Mouse (Mus musculus) embryonic facial prominence, embryonic 10.5 days (tissue): ENCODE measurements around the gene Myadml2. TPM values are rescaled to one million over a fixed set of nuclear protein-coding genes. Genes with fewer than 3 reads are reported as not detected.
"Not testable (repeated sequence)": the region's sequence is repeated elsewhere in the genome, so short reads cannot be mapped to it uniquely, and the experiment has no call there.

Source experiments
- DNase-seq: peaks from one replicate; pipeline ENCODE4 v3.0.0-alpha.2; 2017; ENCODE audit warnings: low spot score
- H3K27ac ChIP-seq: fragments of 300-500 bp; sonication (generic); replicated peaks from 2 replicates; pipeline ENCODE4 v1.5.1; 2016; ENCODE audit warnings: mild to moderate bottlenecking
- H3K27me3 ChIP-seq: fragments of 300-500 bp; sonication (generic); replicated peaks from 2 replicates; pipeline ENCODE4 v1.6.1; 2016; ENCODE audit warnings: low read depth, mild to moderate bottlenecking; ENCODE audit not compliant: poor library complexity, severe bottlenecking
- H3K36me3 ChIP-seq: fragments of 300-500 bp; sonication (generic); replicated peaks from 2 replicates; pipeline ENCODE4 v1.6.1; 2016; ENCODE audit warnings: mild to moderate bottlenecking, moderate library complexity
- H3K4me1 ChIP-seq: fragments of 300-500 bp; sonication (generic); 2 replicates; pipeline ENCODE4 v1.6.1; 2016
- H3K4me3 ChIP-seq: fragments of 300-500 bp; sonication (generic); 2 replicates; pipeline ENCODE4 v1.5.1; 2016; ENCODE audit warnings: mild to moderate bottlenecking, moderate library complexity
- H3K9me3 ChIP-seq: fragments of 300-500 bp; sonication (generic); 2 replicates; pipeline ENCODE4 v1.6.1; 2016; ENCODE audit warnings: mild to moderate bottlenecking
- WGBS: fragments of 180-500 bp; shearing (Covaris S2); methylation state at CpG from one replicate; pipeline ENCODE4 v1.1.7; 2016; 5-methylcytosine and 5-hydroxymethylcytosine counted together
- polyA plus RNA-seq: library from polyadenylated mRNA; unstranded; fragments of >200 nt; fragmentation: Nextera tagmentation; extraction: Ambion mirVana; gene quantifications from 2 replicates; pipeline ENCODE4 v1.2.1, GENCODE M21; 2016

Myadml2 gene
- polyA plus RNA-seq, 1 experiment from 2014 or later: not detected

GRCm38 (mm10) chr11:120679909-120680308, 32.0 kb upstream of the Myadml2 start:
- no peaks in the 10 kb centered on the region for H3K9me3 ChIP-seq
- WGBS: 87% methylated on average over 3 of the region's 3 CpGs
- peaks cover 94% of the 10 kb centered on the region for H3K36me3 ChIP-seq
- DNase-seq: no peak
- H3K27me3 ChIP-seq: no peaks in the 10 kb centered on the region
- no peak overlapping the region for H3K4me3 ChIP-seq
- no peak overlapping the region for H3K27ac ChIP-seq
- H3K4me1 ChIP-seq: peaks cover 5% of the 10 kb centered on the region; the same call in 1 of the 2 replicates

GRCm38 (mm10) chr11:120676951-120677350, 29.0 kb upstream of the Myadml2 start:
- peaks cover 73% of the 10 kb centered on the region for H3K36me3 ChIP-seq
- H3K4me1 ChIP-seq: peaks cover 26% of the 10 kb centered on the region
- no peak overlapping the region for H3K27ac ChIP-seq
- no peak for DNase-seq
- WGBS: 94% methylated on average over 4 of the region's 4 CpGs
- no peaks in the 10 kb centered on the region for H3K9me3 ChIP-seq
- H3K27me3 ChIP-seq: no peaks in the 10 kb centered on the region
- H3K4me3 ChIP-seq: no peak overlapping the region

- Histone ChIP-seq H3K4me1 (peaks cover 26% of the 10 kb centered on the region), H3K36me3 (peaks cover 65% of the 10 kb centered on the region)
- H3K9me3 ChIP-seq, DNase-seq, H3K27me3 ChIP-seq, H3K27ac ChIP-seq, H3K4me3 ChIP-seq: not testable (repeated sequence)
- WGBS: 76% methylated on average over 5 of the region's 5 CpGs
Observed at GRCm38 (mm10) chr11:120675875-120676274, 27.9 kb upstream of the Myadml2 start.

- peaks cover 43% of the 10 kb centered on the region for H3K36me3 ChIP-seq
- H3K9me3 ChIP-seq: no peaks in the 10 kb centered on the region
- no peak for DNase-seq
- peak overlapping the region; percentile 85 for H3K4me3 ChIP-seq
- no peaks in the 10 kb centered on the region for H3K27me3 ChIP-seq
- WGBS: 44% methylated on average over 12 of the region's 12 CpGs
- H3K27ac ChIP-seq: peak overlapping the region; percentile 98
- peaks cover 26% of the 10 kb centered on the region for H3K4me1 ChIP-seq
Observed at GRCm38 (mm10) chr11:120673594-120674122, 25.7 kb upstream of the Myadml2 start.

GRCm38 (mm10) chr11:120672687-120673593, 25.0 kb upstream of the Myadml2 start, which contains the start of gene Aspscr1:
TSS of gene Aspscr1 (plus strand) at chr11:120672973.
- H3K27me3 ChIP-seq: no peaks in the 10 kb centered on the region
- peak; percentile 96 for DNase-seq
- peak within 1 kb of the TSS; percentile 98 for H3K27ac ChIP-seq
- H3K4me3 ChIP-seq: peak within 1 kb of the TSS; percentile 85
- WGBS: 1% methylated on average over 83 of the region's 83 CpGs
- H3K36me3 ChIP-seq: peaks cover 36% of the 10 kb centered on the region
- peaks cover 26% of the 10 kb centered on the region for H3K4me1 ChIP-seq
- no peaks in the 10 kb centered on the region for H3K9me3 ChIP-seq

- Histone ChIP-seq H3K4me1 (peaks cover 17% of the 10 kb centered on the region), H3K27me3 (peaks cover 47% of the 10 kb centered on the region), H3K4me3 (no peak overlapping the region), H3K27ac (no peak overlapping the region), H3K36me3 (no peaks in the 10 kb centered on the region), H3K9me3 (no peaks in the 10 kb centered on the region)
- DNase-seq: peak; percentile 47
- 5% methylated on average over 3 of the region's 3 CpGs for WGBS
Observed at GRCm38 (mm10) chr11:120666617-120667016, 18.7 kb upstream of the Myadml2 start.

GRCm38 (mm10) chr11:120665406-120665805, 17.4 kb upstream of the Myadml2 start:
- Histone ChIP-seq H3K4me3 (no peak overlapping the region), H3K27me3 (peaks cover 59% of the 10 kb centered on the region), H3K36me3 (no peaks in the 10 kb centered on the region), H3K27ac (no peak overlapping the region), H3K9me3 (no peaks in the 10 kb centered on the region), H3K4me1 (peaks cover 28% of the 10 kb centered on the region)
- no peak for DNase-seq
- 79% methylated on average over 3 of the region's 3 CpGs for WGBS

- no peaks in the 10 kb centered on the region for H3K36me3 ChIP-seq
- H3K9me3 ChIP-seq: no peaks in the 10 kb centered on the region
- H3K4me3 ChIP-seq: no peak overlapping the region
- 79% methylated on average over 5 of the region's 5 CpGs for WGBS
- H3K4me1 ChIP-seq: peaks cover 45% of the 10 kb centered on the region
- H3K27ac ChIP-seq: no peak overlapping the region
- no peak for DNase-seq
- peaks cover 76% of the 10 kb centered on the region for H3K27me3 ChIP-seq
Observed at GRCm38 (mm10) chr11:120663714-120664113, 15.8 kb upstream of the Myadml2 start.

GRCm38 (mm10) chr11:120662759-120663158, 14.8 kb upstream of the Myadml2 start:
- Histone ChIP-seq H3K4me1 (peaks cover 48% of the 10 kb centered on the region), H3K4me3 (no peak overlapping the region), H3K27me3 (peaks cover 86% of the 10 kb centered on the region), H3K27ac (no peak overlapping the region), H3K36me3 (no peaks in the 10 kb centered on the region), H3K9me3 (no peaks in the 10 kb centered on the region)
- DNase-seq: no peak
- 64% methylated on average over 6 of the region's 6 CpGs for WGBS

- peak within 1 kb of the TSS; percentile 75 for H3K27ac ChIP-seq
- no peak for DNase-seq
- no peaks in the 10 kb centered on the region for H3K9me3 ChIP-seq
- peaks cover 38% of the 10 kb centered on the region for H3K4me1 ChIP-seq
- H3K4me3 ChIP-seq: peak within 1 kb of the TSS; percentile 60
- H3K36me3 ChIP-seq: no peaks in the 10 kb centered on the region
- under 1% methylated on average over 35 of the region's 35 CpGs for WGBS
- H3K27me3 ChIP-seq: peaks cover 97% of the 10 kb centered on the region
Observed at GRCm38 (mm10) chr11:120661076-120661460, 13.1 kb upstream of the Myadml2 start, which contains the start of gene Notum. TSS of gene Notum (minus strand) at chr11:120661175.

GRCm38 (mm10) chr11:120660301-120661075, 12.5 kb upstream of the Myadml2 start:
- DNase-seq: peak; percentile 72
- no peaks in the 10 kb centered on the region for H3K9me3 ChIP-seq
- H3K4me1 ChIP-seq: peaks cover 34% of the 10 kb centered on the region
- peak overlapping the region; percentile 60 for H3K4me3 ChIP-seq
- H3K27ac ChIP-seq: peak overlapping the region; percentile 75
- under 1% methylated on average over 95 of the region's 95 CpGs for WGBS
- peaks cover 98% of the 10 kb centered on the region for H3K27me3 ChIP-seq
- H3K36me3 ChIP-seq: no peaks in the 10 kb centered on the region

GRCm38 (mm10) chr11:120659509-120660300, 11.7 kb upstream of the Myadml2 start:
- WGBS: 2% methylated on average over 50 of the region's 50 CpGs
- Histone ChIP-seq H3K27ac (peak overlapping the region; percentile 75), H3K27me3 (peaks cover 98% of the 10 kb centered on the region), H3K9me3 (no peaks in the 10 kb centered on the region), H3K36me3 (no peaks in the 10 kb centered on the region), H3K4me3 (peak overlapping the region; percentile 60), H3K4me1 (peaks cover 31% of the 10 kb centered on the region)
- DNase-seq: peak; percentile 39
